Mouse (Mus musculus): Measurements from ENCODE around the gene Ccdc154. TPM values are rescaled to one million over a fixed set of nuclear protein-coding genes. Genes with fewer than 3 reads are reported as not detected.

Gene Ccdc154
- polyA plus RNA-seq, 1 experiment from 2014 or later = not detected

DNA sequence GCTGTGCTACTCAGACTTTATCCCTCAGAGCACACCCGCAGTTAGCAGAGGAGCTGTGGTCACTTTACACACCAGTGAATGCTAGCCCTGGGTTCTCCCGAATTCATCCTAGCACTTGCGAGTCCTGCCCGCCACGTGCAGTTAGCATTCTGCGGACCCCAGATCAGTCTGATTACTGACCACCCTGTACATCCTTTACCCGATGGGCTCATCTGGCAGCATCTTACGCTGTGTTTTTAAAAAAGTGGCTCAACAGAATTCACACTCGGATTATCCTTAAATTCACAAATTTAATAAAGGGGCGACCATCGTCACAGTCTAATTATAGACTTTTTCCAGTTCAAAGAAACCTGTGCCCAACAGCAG, 25.5 kb downstream of the Ccdc154 start:
- WGBS = 6% methylated on average over 11 of the region's 11 CpGs
- Histone ChIP-seq H3K4me1 (peaks cover 22% of the 10 kb centered on the region), H3K9ac (peak overlapping the region; percentile 90), H3K36me3 (peaks cover 10% of the 10 kb centered on the region), H3K4me3 (peak overlapping the region; percentile 100), H3K27me3 (no peaks in the 10 kb centered on the region), H3K27ac (peak overlapping the region; percentile 88), H3K9me3 (no peaks in the 10 kb centered on the region), H3K4me2 (replicated peaks) (peak overlapping the region; percentile 90)
- no peak for ATAC-seq (ENCODE audit: insufficient number of reproducible peaks, insufficient read depth, low FRiP score, low TSS enrichment)

- peak; percentile 38; the same call in 1 of the 2 replicates for ATAC-seq (ENCODE audit: insufficient number of reproducible peaks, insufficient read depth, low FRiP score, low TSS enrichment)
- under 1% methylated on average over 102 of the region's 104 CpGs for WGBS
- Histone ChIP-seq H3K4me2 (replicated peaks) (peak within 1 kb of the TSS; percentile 90), H3K36me3 (peaks cover 10% of the 10 kb centered on the region), H3K9me3 (no peaks in the 10 kb centered on the region), H3K4me1 (peaks cover 22% of the 10 kb centered on the region), H3K27me3 (no peaks in the 10 kb centered on the region), H3K9ac (peak within 1 kb of the TSS; percentile 90), H3K27ac (peak within 1 kb of the TSS; percentile 88), H3K4me3 (peak within 1 kb of the TSS; percentile 100)
Observed at GRCm38 (mm10) chr17:25188150-25189031, 26.1 kb downstream of the Ccdc154 start, which contains the start of gene Unkl. Gene Unkl, plus strand, starts transcription at chr17:25188397.

DNA sequence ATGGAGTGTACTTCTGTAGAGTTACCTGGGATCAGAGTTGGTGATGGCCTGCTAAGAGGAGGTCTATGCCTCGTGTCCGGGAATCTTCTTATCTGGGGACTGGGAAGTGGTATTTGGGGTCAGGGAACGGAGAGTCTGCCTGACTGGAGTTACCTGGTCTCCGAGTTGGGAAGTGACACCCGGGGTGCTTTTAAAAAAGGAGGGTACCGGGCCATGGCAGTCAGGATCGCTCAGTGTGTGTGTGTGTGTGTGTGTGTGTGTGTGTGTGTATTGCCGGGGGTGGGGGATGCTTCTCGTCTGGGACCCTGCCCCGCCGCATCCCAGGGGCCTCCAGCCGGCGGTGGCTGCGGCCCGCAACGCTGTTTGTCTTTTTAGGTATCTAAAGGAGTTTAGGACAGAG, 26.8 kb downstream of the Ccdc154 start:
- ATAC-seq (ENCODE audit: insufficient number of reproducible peaks, insufficient read depth, low FRiP score, low TSS enrichment) = no peak
- no peaks in the 10 kb centered on the region for H3K9me3 ChIP-seq
- no peaks in the 10 kb centered on the region for H3K27me3 ChIP-seq
- 3% methylated on average over 16 of the region's 16 CpGs for WGBS
- H3K9ac ChIP-seq = peak overlapping the region; percentile 90
- no peak overlapping the region for H3K27ac ChIP-seq
- H3K4me2 ChIP-seq (replicated peaks) = peak overlapping the region; percentile 90
- peaks cover 14% of the 10 kb centered on the region for H3K36me3 ChIP-seq
- peaks cover 22% of the 10 kb centered on the region for H3K4me1 ChIP-seq
- H3K4me3 ChIP-seq = peak overlapping the region; percentile 100

- Histone ChIP-seq H3K27ac (no peak overlapping the region), H3K4me1 (no peaks in the 10 kb centered on the region), H3K4me3 (no peak overlapping the region), H3K4me2 (replicated peaks) (no peak overlapping the region), H3K36me3 (peaks cover 67% of the 10 kb centered on the region), H3K9me3 (no peaks in the 10 kb centered on the region), H3K9ac (no peak overlapping the region), H3K27me3 (no peaks in the 10 kb centered on the region)
- ATAC-seq (ENCODE audit: insufficient number of reproducible peaks, insufficient read depth, low FRiP score, low TSS enrichment) = no peak
- WGBS = 91% methylated on average over 4 of the region's 4 CpGs
Observed at GRCm38 (mm10) chr17:25202401-25202800, 40.1 kb downstream of the Ccdc154 start.

- no peak overlapping the region for H3K27ac ChIP-seq
- no peaks in the 10 kb centered on the region for H3K27me3 ChIP-seq
- no peaks in the 10 kb centered on the region for H3K4me1 ChIP-seq
- no peaks in the 10 kb centered on the region for H3K9me3 ChIP-seq
- H3K4me2 ChIP-seq (replicated peaks) = no peak overlapping the region
- no peak for ATAC-seq (ENCODE audit: insufficient number of reproducible peaks, insufficient read depth, low FRiP score, low TSS enrichment)
- H3K36me3 ChIP-seq = peaks cover 89% of the 10 kb centered on the region
- no peak overlapping the region for H3K4me3 ChIP-seq
- WGBS = 98% methylated on average over 4 of the region's 4 CpGs
- no peak overlapping the region for H3K9ac ChIP-seq
Observed at GRCm38 (mm10) chr17:25210006-25210405, 47.7 kb downstream of the Ccdc154 start.

- no peaks in the 10 kb centered on the region for H3K4me1 ChIP-seq
- H3K27me3 ChIP-seq = no peaks in the 10 kb centered on the region
- no peak for ATAC-seq (ENCODE audit: insufficient number of reproducible peaks, insufficient read depth, low FRiP score, low TSS enrichment)
- H3K4me2 ChIP-seq (replicated peaks) = no peak overlapping the region
- H3K36me3 ChIP-seq = peaks cover 88% of the 10 kb centered on the region
- H3K9me3 ChIP-seq = no peaks in the 10 kb centered on the region
- no peak overlapping the region for H3K4me3 ChIP-seq
- 85% methylated on average over 15 of the region's 15 CpGs for WGBS
- no peak overlapping the region for H3K27ac ChIP-seq
- no peak overlapping the region for H3K9ac ChIP-seq
Observed at GRCm38 (mm10) chr17:25210680-25211466, 48.6 kb downstream of the Ccdc154 start.

- no peak for ATAC-seq (ENCODE audit: insufficient number of reproducible peaks, insufficient read depth, low FRiP score, low TSS enrichment)
- no peak overlapping the region for H3K27ac ChIP-seq
- H3K36me3 ChIP-seq = peaks cover 88% of the 10 kb centered on the region
- H3K27me3 ChIP-seq = no peaks in the 10 kb centered on the region
- H3K9me3 ChIP-seq = no peaks in the 10 kb centered on the region
- no peak overlapping the region for H3K4me3 ChIP-seq
- no peak overlapping the region for H3K4me2 ChIP-seq (replicated peaks)
- no peaks in the 10 kb centered on the region for H3K4me1 ChIP-seq
- WGBS = 91% methylated on average over 4 of the region's 4 CpGs
- no peak overlapping the region for H3K9ac ChIP-seq
Observed at GRCm38 (mm10) chr17:25211705-25212104, 49.4 kb downstream of the Ccdc154 start.

DNA sequence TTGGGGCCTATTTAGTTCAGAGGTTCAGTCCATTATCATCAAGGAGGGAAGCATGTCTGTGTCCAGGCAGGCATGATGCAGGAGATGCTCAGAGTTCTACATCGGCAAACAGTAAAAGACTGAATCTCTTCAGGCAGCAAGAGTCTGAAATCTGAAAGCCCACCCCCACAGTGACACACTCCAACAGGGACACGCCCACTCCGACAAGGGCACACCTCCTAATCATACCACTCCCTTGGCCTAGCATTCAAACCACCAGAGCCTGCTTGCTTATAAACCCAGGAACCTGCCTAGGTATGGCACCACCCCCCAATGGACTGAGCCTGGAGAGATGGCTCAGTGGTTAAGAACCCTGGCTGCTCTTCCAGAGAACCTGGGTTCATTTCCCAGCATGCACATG, 53.2 kb downstream of the Ccdc154 start:
- H3K36me3 ChIP-seq = peaks cover 77% of the 10 kb centered on the region
- ATAC-seq (ENCODE audit: insufficient number of reproducible peaks, insufficient read depth, low FRiP score, low TSS enrichment) = no peak

GRCm38 (mm10) chr17:25218967-25219366, 56.7 kb downstream of the Ccdc154 start:
- H3K4me3 ChIP-seq = no peak overlapping the region
- no peak for ATAC-seq (ENCODE audit: insufficient number of reproducible peaks, insufficient read depth, low FRiP score, low TSS enrichment)
- no peaks in the 10 kb centered on the region for H3K27me3 ChIP-seq
- H3K4me2 ChIP-seq (replicated peaks) = no peak overlapping the region
- no peak overlapping the region for H3K9ac ChIP-seq
- WGBS = 89% methylated on average over 9 of the region's 9 CpGs
- H3K9me3 ChIP-seq = no peaks in the 10 kb centered on the region
- H3K27ac ChIP-seq = no peak overlapping the region
- H3K4me1 ChIP-seq = peaks cover 12% of the 10 kb centered on the region
- H3K36me3 ChIP-seq = peaks cover 53% of the 10 kb centered on the region

More for the DNA sequence above, 53.2 kb downstream of the Ccdc154 start:
- no peak overlapping the region for H3K4me3 ChIP-seq
- no peak overlapping the region for H3K4me2 ChIP-seq (replicated peaks)
- H3K27ac ChIP-seq = no peak overlapping the region
- H3K27me3 ChIP-seq = no peaks in the 10 kb centered on the region
- H3K4me1 ChIP-seq = no peaks in the 10 kb centered on the region
- no peaks in the 10 kb centered on the region for H3K9me3 ChIP-seq
- no peak overlapping the region for H3K9ac ChIP-seq
- 85% methylated on average over 3 of the region's 3 CpGs for WGBS

DNA sequence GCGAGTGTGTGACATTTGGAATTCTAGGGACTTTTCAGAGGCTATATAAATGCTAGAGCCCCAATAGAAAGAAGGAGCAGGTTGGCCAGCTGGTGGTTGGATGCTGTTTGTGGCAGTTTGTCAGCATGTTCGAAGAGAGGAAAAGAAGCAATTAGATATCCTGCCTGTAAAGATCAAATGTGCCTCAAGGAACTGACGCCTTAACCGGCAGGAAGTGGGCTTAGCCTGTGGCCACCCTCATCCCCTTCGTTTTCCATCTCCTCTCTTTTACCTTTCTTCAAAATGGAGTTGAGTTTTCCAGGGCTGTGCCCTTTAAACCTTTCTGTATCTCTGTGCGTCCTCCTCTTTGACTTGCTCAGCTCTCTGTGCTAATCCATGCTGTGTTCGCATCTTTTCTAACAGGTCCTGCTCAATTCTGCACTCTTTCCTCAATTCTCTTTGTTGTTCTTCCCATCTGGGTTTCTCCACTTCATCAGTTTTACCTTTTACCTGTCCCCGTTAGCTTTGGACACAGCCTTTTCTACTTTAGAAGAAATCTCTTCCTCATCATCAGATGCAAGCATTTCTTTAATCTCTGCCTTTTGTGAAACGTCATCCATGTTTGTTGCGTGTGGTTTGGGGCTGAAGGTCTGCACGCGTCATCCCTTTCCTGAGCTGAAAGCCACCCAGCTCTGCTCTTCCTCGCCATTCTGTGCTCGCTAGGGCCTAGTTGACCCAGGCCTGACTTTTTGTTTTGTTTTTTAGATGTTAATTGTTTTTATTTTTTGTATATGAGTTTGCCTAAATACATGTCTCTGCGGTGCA, 57.4 kb downstream of the Ccdc154 start:
- WGBS = 90% methylated on average over 15 of the region's 15 CpGs
- Histone ChIP-seq H3K36me3 (peaks cover 46% of the 10 kb centered on the region), H3K27me3 (no peaks in the 10 kb centered on the region), H3K4me1 (peaks cover 12% of the 10 kb centered on the region), H3K4me2 (replicated peaks) (no peak overlapping the region), H3K4me3 (no peak overlapping the region), H3K9me3 (no peaks in the 10 kb centered on the region), H3K27ac (no peak overlapping the region), H3K9ac (no peak overlapping the region; the same call in 1 of the 2 replicates)
- ATAC-seq (ENCODE audit: insufficient number of reproducible peaks, insufficient read depth, low FRiP score, low TSS enrichment) = no peak

DNA sequence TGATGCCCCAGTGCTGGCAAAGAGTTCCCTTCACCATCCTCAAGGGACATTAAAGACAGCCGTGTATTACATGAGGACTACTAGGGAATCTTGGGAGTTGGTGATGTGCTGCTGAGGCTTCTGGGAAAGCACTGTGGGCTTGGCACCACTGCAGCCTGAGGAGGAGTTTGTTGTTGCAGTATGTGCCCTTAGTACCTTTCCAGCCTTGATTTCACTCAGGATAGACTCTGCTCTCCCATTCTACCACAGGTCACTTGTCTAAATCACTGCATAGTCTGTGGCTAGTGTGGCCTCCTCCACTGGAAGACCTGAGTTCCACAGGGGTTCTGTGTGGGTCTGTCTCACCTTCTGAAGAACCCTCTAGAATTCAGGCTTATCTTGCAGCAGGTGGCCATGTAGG, 58.5 kb downstream of the Ccdc154 start:
- no peak for ATAC-seq (ENCODE audit: insufficient number of reproducible peaks, insufficient read depth, low FRiP score, low TSS enrichment)
- H3K9ac ChIP-seq = no peak overlapping the region
- no peaks in the 10 kb centered on the region for H3K9me3 ChIP-seq
- no peak overlapping the region for H3K4me3 ChIP-seq
- no peak overlapping the region for H3K27ac ChIP-seq
- H3K4me1 ChIP-seq = peaks cover 12% of the 10 kb centered on the region
- no peaks in the 10 kb centered on the region for H3K27me3 ChIP-seq
- peaks cover 37% of the 10 kb centered on the region for H3K36me3 ChIP-seq
- 74% methylated on average over 1 of the region's 1 CpGs for WGBS
- no peak overlapping the region for H3K4me2 ChIP-seq (replicated peaks)
